Mouse (Mus musculus) cerebellum, adult 2 months (tissue): ENCODE results near the gene 4930519G04Rik.

Source experiments
- CTCF ChIP-seq: fragments of 200-500 bp; IDR thresholded peaks from 2 replicates; pipeline ENCODE4 v1.5.1; 2011; ENCODE audit warnings: low read depth, mild to moderate bottlenecking, control low read depth, low read length, moderate library complexity, borderline replicate concordance; ENCODE audit not compliant: insufficient read depth
- POLR2A ChIP-seq: fragments of 200-500 bp; IDR thresholded peaks from 2 replicates; pipeline ENCODE4 v1.6.1; 2011; ENCODE audit warnings: low read length, control low read depth, borderline replicate concordance; ENCODE audit not compliant: insufficient read depth

DNA sequence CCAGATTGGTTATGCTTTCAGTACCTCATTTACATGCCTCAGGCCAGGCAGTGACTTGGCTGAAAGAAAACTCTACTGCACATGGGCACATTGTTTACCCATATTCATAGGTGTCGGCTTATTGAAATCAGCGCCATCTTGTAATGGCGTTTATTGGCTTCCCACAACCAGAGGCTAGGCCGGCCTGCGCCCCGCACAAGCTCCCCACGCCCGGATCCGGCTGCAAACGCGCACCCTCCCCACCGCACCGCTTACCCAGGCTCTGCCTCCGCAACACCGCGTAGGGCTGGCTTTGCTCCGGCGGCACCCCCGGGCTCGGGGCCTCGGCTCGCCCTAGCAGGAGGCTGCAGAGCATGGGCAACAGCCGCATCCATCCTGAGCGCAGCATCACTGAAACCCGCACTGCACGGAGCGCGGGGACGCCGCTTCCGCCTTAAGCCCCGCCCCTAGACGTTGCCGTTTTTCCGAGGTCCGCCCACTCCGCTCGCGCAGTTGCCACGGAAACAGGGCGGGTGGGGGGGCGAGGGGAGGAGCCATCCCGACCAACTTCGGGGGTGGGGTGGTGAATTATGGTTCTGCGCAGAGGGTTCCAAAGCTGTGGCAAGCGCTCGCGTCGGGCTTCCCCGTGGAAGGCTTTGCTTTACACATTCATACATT lies 39.8 kb upstream of the 4930519G04Rik start:
- TF ChIP-seq CTCF = no peak
- TF ChIP-seq POLR2A = peak; percentile 91
